Mouse (Mus musculus): ENCODE measurements at regions not wholly inside any gene's neighbourhood (a gene's known extent, or its start where the extent isn't known, plus 50 kb on each side); places are given as distances from the start of the nearest gene placed in this dataset.

DNA sequence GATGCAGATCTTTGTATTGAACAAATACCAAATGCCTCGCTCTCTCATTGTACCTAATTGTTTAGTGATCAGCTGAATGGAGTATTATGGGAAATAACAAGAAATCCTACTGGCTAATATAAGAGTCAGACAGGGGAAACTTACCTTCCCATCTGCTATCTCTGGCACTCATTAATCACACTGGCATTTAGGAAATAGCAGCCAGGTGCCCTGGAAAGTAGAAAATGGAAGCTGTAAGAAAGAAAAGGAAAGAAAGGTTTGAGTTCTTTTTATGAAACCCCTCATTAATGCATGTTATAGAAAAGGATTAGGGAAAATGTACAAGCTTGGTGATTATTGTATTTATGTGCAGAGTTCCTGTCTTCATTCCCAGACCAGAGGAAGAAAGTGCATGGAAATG, 126.5 kb upstream of the Gap43 start:
- Histone ChIP-seq H3K4me1 (ENCODE audit: control insufficient read depth, low read depth, low read length) (no peaks in the 10 kb centered on the region), H3K27me3 (ENCODE audit: control insufficient read depth, insufficient read depth, low read depth, low read length) (no peaks in the 10 kb centered on the region), H3K36me3 (ENCODE audit: control insufficient read depth, insufficient read depth) (no peaks in the 10 kb centered on the region), H3K4me3 (ENCODE audit: low read depth, low read length) (no peak overlapping the region), H3K9me3 (replicated peaks; ENCODE audit: control insufficient read depth, low read length) (no peaks in the 10 kb centered on the region), H3K9ac (ENCODE audit: low read depth, low read length) (no peak overlapping the region), H3K27ac (ENCODE audit: low read length) (no peak overlapping the region), H3K4me2 (ENCODE audit: low read depth, low read length) (no peak overlapping the region)
- WGBS (ENCODE audit: insufficient replicate concordance) = 52% methylated on average over 1 of the region's 1 CpGs
- ATAC-seq (ENCODE audit: low read depth) = no peak

DNA sequence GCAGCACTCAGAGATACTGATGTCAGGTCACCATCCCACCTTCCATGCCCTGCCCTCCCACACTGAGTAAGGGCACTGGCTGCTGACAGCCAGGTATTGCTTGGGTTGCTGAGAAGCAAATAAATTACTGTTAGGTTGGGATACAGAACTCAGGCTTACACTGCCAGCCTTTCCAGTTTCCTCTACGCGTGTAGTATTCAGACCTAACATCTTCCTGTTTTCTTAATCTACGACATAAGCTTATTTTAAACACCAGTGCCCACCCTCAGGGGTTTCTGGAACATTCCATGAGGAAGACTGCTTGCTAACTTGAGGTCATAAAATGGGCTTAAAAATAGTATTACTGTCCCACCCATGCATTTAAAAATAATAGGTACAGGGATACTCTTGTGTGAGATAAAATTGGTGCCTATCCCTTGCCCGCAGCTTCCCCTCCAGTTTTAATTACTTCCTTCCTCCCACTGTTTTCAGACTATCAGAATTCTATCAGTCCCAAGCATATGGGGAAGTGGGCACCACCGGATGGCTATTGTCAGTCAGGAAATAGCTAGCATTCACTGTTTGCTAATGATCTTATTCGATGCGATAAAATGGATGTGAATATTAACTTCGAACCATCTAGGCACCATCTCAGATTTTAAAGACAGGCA, 116.0 kb upstream of the Gap43 start:
- no peak overlapping the region for H3K27ac ChIP-seq (ENCODE audit: low read length)
- 12% methylated on average over 8 of the region's 8 CpGs for WGBS (ENCODE audit: insufficient replicate concordance)
- ATAC-seq (ENCODE audit: low read depth) = no peak

DNA sequence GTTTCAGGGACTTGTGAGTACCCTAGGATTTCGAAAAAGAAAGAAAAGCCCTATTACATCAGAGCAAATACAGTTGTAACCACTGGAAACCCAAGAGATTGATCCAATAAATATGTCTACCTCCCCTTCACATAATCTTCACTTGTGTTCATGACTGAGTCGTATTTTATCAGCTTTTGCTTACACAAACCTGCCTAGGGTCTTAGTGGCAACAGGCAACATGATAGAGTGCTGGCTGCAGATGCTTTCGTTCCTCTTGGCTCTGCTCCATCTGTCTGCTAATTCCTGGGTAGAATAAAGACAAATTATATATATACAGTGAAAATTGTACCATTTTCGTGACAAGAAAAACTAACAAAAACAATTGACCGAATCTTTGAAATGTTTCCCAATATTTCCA, 112.9 kb upstream of the Gap43 start:
- Histone ChIP-seq H3K27ac (ENCODE audit: low read length) (no peak overlapping the region), H3K9ac (ENCODE audit: low read depth, low read length) (no peak overlapping the region), H3K4me3 (ENCODE audit: low read depth, low read length) (no peak overlapping the region), H3K4me1 (ENCODE audit: control insufficient read depth, low read depth, low read length) (no peaks in the 10 kb centered on the region), H3K27me3 (ENCODE audit: control insufficient read depth, insufficient read depth, low read depth, low read length) (no peaks in the 10 kb centered on the region), H3K36me3 (ENCODE audit: control insufficient read depth, insufficient read depth) (no peaks in the 10 kb centered on the region), H3K9me3 (replicated peaks; ENCODE audit: control insufficient read depth, low read length) (no peaks in the 10 kb centered on the region), H3K4me2 (ENCODE audit: low read depth, low read length) (no peak overlapping the region)
- ATAC-seq (ENCODE audit: low read depth) = no peak
- WGBS (ENCODE audit: insufficient replicate concordance) = 40% methylated on average over 5 of the region's 5 CpGs

More for the DNA sequence above, 116.0 kb upstream of the Gap43 start:
- Histone ChIP-seq H3K27me3 (ENCODE audit: control insufficient read depth, insufficient read depth, low read depth, low read length) (no peaks in the 10 kb centered on the region), H3K4me1 (ENCODE audit: control insufficient read depth, low read depth, low read length) (no peaks in the 10 kb centered on the region), H3K4me3 (ENCODE audit: low read depth, low read length) (no peak overlapping the region), H3K36me3 (ENCODE audit: control insufficient read depth, insufficient read depth) (no peaks in the 10 kb centered on the region), H3K9ac (ENCODE audit: low read depth, low read length) (no peak overlapping the region), H3K9me3 (replicated peaks; ENCODE audit: control insufficient read depth, low read length) (no peaks in the 10 kb centered on the region), H3K4me2 (ENCODE audit: low read depth, low read length) (no peak overlapping the region)

DNA sequence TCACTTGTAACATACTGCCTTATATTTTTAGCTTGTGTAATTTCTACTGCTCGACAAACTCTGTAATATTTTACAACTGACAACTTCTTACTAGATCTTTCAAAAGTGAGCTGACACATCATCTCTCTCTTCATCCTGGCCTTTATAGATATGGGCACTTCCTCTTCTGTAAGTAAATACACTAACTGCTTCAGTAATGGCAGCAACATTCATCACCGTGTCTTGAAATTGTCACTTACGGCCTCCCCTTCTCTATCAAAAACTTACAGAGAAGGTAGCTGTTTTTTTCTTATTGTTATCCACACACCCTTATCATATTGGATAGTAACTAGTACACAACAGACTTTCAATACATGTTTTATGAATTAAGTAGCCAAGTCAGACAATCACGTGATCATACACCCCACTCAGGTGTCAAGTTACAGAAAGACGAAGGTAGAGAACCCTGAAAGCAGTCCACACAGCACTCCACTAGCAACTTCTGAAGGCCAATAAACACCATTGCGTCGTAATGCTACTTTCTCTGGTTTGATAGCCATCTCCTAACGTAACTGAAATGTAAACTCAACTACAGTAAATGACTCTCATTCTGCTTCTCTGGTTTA, 109.5 kb upstream of the Gap43 start:
- no peak overlapping the region for H3K4me2 ChIP-seq (ENCODE audit: low read depth, low read length)
- ATAC-seq (ENCODE audit: low read depth) = no peak
- no peaks in the 10 kb centered on the region for H3K36me3 ChIP-seq (ENCODE audit: control insufficient read depth, insufficient read depth)
- H3K9me3 ChIP-seq (replicated peaks; ENCODE audit: control insufficient read depth, low read length) = no peaks in the 10 kb centered on the region
- H3K4me1 ChIP-seq (ENCODE audit: control insufficient read depth, low read depth, low read length) = no peaks in the 10 kb centered on the region
- 45% methylated on average over 8 of the region's 8 CpGs for WGBS (ENCODE audit: insufficient replicate concordance)
- H3K27ac ChIP-seq (ENCODE audit: low read length) = no peak overlapping the region
- H3K9ac ChIP-seq (ENCODE audit: low read depth, low read length) = no peak overlapping the region
- no peak overlapping the region for H3K4me3 ChIP-seq (ENCODE audit: low read depth, low read length)
- no peaks in the 10 kb centered on the region for H3K27me3 ChIP-seq (ENCODE audit: control insufficient read depth, insufficient read depth, low read depth, low read length)

DNA sequence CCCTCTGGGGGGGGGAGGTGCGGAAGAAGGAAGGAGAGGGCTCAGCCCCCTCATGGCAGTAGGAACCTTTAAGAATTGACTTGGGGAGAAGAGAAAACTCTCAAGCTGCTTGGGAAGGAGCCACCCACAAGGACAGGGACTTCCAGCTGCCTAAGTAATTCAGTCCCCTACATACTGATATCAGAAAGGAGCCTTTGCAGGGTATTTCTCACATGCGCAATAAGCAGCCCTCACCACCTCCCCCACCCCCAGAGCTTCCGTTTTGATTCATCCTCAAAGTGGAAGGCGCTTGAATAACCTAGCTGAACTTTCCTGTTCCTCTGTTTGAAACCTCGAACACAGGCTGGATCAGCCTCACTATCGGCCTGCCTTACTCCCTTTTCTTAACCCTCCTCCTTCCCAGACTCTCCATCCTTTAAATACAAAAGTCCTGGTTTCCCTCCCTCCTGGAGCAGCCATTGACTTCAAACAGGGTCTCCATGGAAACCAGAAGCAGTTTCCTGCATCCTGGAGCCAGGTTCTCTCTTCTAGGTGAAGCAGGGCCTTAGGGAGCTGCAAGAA, 104.5 kb upstream of the Gap43 start:
- 22% methylated on average over 6 of the region's 6 CpGs for WGBS (ENCODE audit: insufficient replicate concordance)
- Histone ChIP-seq H3K4me2 (ENCODE audit: low read depth, low read length) (no peak overlapping the region), H3K27ac (ENCODE audit: low read length) (no peak overlapping the region)

DNA sequence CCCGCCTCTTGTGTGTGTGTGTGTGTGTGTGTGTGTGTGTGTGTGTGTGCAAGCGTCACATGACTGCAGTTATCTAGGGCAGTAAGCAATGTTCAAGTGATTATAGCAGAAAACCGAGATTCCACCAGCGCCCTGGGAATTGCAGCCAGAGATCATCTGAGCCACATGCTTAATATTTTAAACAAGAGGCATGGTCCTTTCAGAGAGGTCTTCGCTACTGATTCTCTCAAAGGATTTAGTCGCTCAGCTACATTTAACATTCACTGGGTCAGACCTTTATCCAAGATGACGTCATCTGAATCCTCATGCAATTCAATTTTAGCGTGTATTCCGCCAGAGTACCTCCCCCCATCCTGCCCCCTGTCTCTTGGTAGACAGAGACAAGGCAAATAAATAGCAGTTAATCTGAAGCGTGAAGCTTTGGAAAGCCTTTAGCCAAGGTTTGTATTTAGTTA, 104.0 kb upstream of the Gap43 start:
- Histone ChIP-seq H3K36me3 (ENCODE audit: control insufficient read depth, insufficient read depth) (no peaks in the 10 kb centered on the region), H3K9ac (ENCODE audit: low read depth, low read length) (no peak overlapping the region), H3K9me3 (replicated peaks; ENCODE audit: control insufficient read depth, low read length) (no peaks in the 10 kb centered on the region), H3K27me3 (ENCODE audit: control insufficient read depth, insufficient read depth, low read depth, low read length) (no peaks in the 10 kb centered on the region), H3K27ac (ENCODE audit: low read length) (no peak overlapping the region), H3K4me2 (ENCODE audit: low read depth, low read length) (no peak overlapping the region), H3K4me3 (ENCODE audit: low read depth, low read length) (no peak overlapping the region), H3K4me1 (ENCODE audit: control insufficient read depth, low read depth, low read length) (no peaks in the 10 kb centered on the region)
- 41% methylated on average over 10 of the region's 10 CpGs for WGBS (ENCODE audit: insufficient replicate concordance)
- no peak for ATAC-seq (ENCODE audit: low read depth)

More for the DNA sequence above, 104.5 kb upstream of the Gap43 start:
- Histone ChIP-seq H3K9ac (ENCODE audit: low read depth, low read length) (no peak overlapping the region), H3K9me3 (replicated peaks; ENCODE audit: control insufficient read depth, low read length) (no peaks in the 10 kb centered on the region), H3K4me1 (ENCODE audit: control insufficient read depth, low read depth, low read length) (no peaks in the 10 kb centered on the region), H3K4me3 (ENCODE audit: low read depth, low read length) (no peak overlapping the region), H3K36me3 (ENCODE audit: control insufficient read depth, insufficient read depth) (no peaks in the 10 kb centered on the region), H3K27me3 (ENCODE audit: control insufficient read depth, insufficient read depth, low read depth, low read length) (no peaks in the 10 kb centered on the region)
- ATAC-seq (ENCODE audit: low read depth) = no peak

DNA sequence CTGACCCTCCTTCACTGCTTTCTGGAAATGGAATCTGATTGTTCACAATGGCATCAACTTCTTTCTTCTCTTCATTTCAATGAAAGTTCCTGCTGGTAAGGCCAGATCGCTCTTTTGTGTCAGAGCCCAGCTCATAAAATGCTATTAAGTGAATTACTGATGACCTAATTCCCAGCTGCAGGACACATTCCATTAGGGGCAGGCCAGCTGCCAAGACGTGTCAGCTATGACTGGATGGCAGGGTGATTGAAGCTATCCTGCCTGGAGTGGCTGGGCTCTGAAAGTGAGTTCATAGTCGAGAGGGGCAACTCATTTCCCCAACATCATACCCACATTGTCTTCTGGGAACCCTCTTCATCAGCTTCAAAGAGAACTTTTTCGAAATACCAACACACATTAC, 100.4 kb upstream of the Gap43 start:
- Histone ChIP-seq H3K9ac (ENCODE audit: low read depth, low read length) (no peak overlapping the region), H3K4me3 (ENCODE audit: low read depth, low read length) (no peak overlapping the region), H3K4me1 (ENCODE audit: control insufficient read depth, low read depth, low read length) (no peaks in the 10 kb centered on the region), H3K36me3 (ENCODE audit: control insufficient read depth, insufficient read depth) (no peaks in the 10 kb centered on the region), H3K27ac (ENCODE audit: low read length) (no peak overlapping the region), H3K9me3 (replicated peaks; ENCODE audit: control insufficient read depth, low read length) (no peaks in the 10 kb centered on the region), H3K27me3 (ENCODE audit: control insufficient read depth, insufficient read depth, low read depth, low read length) (no peaks in the 10 kb centered on the region), H3K4me2 (ENCODE audit: low read depth, low read length) (no peak overlapping the region)
- WGBS (ENCODE audit: insufficient replicate concordance) = 43% methylated on average over 4 of the region's 4 CpGs
- no peak for ATAC-seq (ENCODE audit: low read depth)

DNA sequence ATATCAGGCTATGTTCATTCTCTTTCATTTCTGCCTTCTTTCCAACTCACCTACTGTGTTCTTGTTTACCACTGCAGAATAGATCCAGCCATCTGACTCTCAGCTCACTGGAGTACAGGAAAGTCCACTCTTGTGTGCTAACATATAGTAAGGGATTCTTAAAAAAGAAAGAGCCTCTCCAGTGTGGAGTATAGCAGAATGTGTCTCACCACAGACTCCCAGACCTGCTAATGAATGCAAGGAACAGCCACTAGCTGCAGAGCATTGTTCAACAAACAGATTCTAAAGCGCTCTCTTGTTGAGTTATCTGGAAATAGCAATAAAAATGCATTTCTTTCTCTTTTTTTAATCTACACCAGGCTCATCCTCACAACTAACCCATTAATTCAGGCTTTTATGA, 91.1 kb upstream of the Gap43 start:
- 57% methylated on average over 1 of the region's 1 CpGs for WGBS (ENCODE audit: insufficient replicate concordance)
- H3K4me3 ChIP-seq (ENCODE audit: low read depth, low read length) = no peak overlapping the region
- no peak overlapping the region for H3K27ac ChIP-seq (ENCODE audit: low read length)
- H3K9ac ChIP-seq (ENCODE audit: low read depth, low read length) = no peak overlapping the region
- no peaks in the 10 kb centered on the region for H3K4me1 ChIP-seq (ENCODE audit: control insufficient read depth, low read depth, low read length)
- no peaks in the 10 kb centered on the region for H3K27me3 ChIP-seq (ENCODE audit: control insufficient read depth, insufficient read depth, low read depth, low read length)
- no peaks in the 10 kb centered on the region for H3K9me3 ChIP-seq (replicated peaks; ENCODE audit: control insufficient read depth, low read length)
- H3K4me2 ChIP-seq (ENCODE audit: low read depth, low read length) = no peak overlapping the region
- ATAC-seq (ENCODE audit: low read depth) = no peak
- no peaks in the 10 kb centered on the region for H3K36me3 ChIP-seq (ENCODE audit: control insufficient read depth, insufficient read depth)

DNA sequence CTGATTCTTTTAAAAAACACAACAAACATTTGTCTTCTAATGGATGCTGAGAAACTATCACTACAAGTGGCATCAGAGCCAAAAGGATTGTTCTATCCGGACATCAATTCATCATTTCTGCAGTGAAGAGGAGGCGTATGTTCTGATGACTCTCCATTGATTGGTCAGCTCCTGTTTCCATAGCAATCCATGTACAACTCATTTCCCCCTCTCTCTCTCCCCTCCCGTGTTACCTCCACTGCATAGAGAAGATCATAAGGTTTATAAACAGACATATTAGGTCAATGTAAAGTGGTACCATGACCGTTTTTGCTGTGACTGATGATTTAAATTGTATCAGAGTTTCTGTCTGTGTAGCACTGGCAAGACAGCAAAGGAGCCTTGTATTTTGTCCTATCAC, 76.2 kb upstream of the Gap43 start:
- no peak overlapping the region for H3K4me3 ChIP-seq (ENCODE audit: low read depth, low read length)
- ATAC-seq (ENCODE audit: low read depth) = no peak
- H3K27me3 ChIP-seq (ENCODE audit: control insufficient read depth, insufficient read depth, low read depth, low read length) = no peaks in the 10 kb centered on the region
- no peak overlapping the region for H3K9ac ChIP-seq (ENCODE audit: low read depth, low read length)
- H3K9me3 ChIP-seq (replicated peaks; ENCODE audit: control insufficient read depth, low read length) = no peaks in the 10 kb centered on the region
- WGBS (ENCODE audit: insufficient replicate concordance) = 54% methylated on average over 4 of the region's 4 CpGs
- H3K4me1 ChIP-seq (ENCODE audit: control insufficient read depth, low read depth, low read length) = no peaks in the 10 kb centered on the region
- no peaks in the 10 kb centered on the region for H3K36me3 ChIP-seq (ENCODE audit: control insufficient read depth, insufficient read depth)
- H3K27ac ChIP-seq (ENCODE audit: low read length) = no peak overlapping the region
- H3K4me2 ChIP-seq (ENCODE audit: low read depth, low read length) = no peak overlapping the region
